Mouse (Mus musculus) A20 (cell line): ENCODE data around the gene Krtap4-8.
"Not testable (repeated sequence)": the region's sequence is repeated elsewhere in the genome, so short reads cannot be mapped to it uniquely, and the experiment has no call there.

Source experiments
- DNase-seq: peaks from one replicate; pipeline ENCODE4 v3.0.0-alpha.2; 2011; ENCODE audit warnings: low read depth, low spot score

The Krtap4-8 gene

GRCm38 (mm10) chr11:99780604-99781003, at the start of gene Krtap4-8:
Gene Krtap4-8, minus strand, starts transcription at chr11:99780704.
- DNase-seq = no peak

GRCm38 (mm10) chr11:99815566-99815965, 35.1 kb upstream of the Krtap4-8 start, which contains the start of gene Gm11564:
Gene Gm11564, minus strand, starts transcription at chr11:99815666.
- DNase-seq = not testable (repeated sequence)

GRCm38 (mm10) chr11:99809792-99810191, 29.3 kb upstream of the Krtap4-8 start, which contains the start of gene Krtap4-13:
Gene Krtap4-13, minus strand, starts transcription at chr11:99809892.
- DNase-seq = not testable (repeated sequence)

GRCm38 (mm10) chr11:99804346-99804745, 23.8 kb upstream of the Krtap4-8 start, which contains the start of gene Gm11554:
Gene Gm11554, minus strand, starts transcription at chr11:99804446.
- not testable (repeated sequence) for DNase-seq

- not testable (repeated sequence) for DNase-seq
Observed at GRCm38 (mm10) chr11:99798832-99799231, 18.3 kb upstream of the Krtap4-8 start, which contains the start of gene Gm11569. Gene Gm11569, minus strand, starts transcription at chr11:99798932.

- DNase-seq = no peak
Observed at GRCm38 (mm10) chr11:99793367-99793766, 12.9 kb upstream of the Krtap4-8 start, which contains the start of gene Gm11596. Gene Gm11596, minus strand, starts transcription at chr11:99793467.

GRCm38 (mm10) chr11:99784900-99785299, 4.4 kb upstream of the Krtap4-8 start, which contains the start of gene Krtap4-9:
Gene Krtap4-9, plus strand, starts transcription at chr11:99785200.
- DNase-seq = not testable (repeated sequence)

GRCm38 (mm10) chr11:99778401-99778800, 2.1 kb downstream of the Krtap4-8 start:
- no peak for DNase-seq

GRCm38 (mm10) chr11:99772813-99773212, 7.7 kb downstream of the Krtap4-8 start, which contains the start of gene Gm11595:
Gene Gm11595, minus strand, starts transcription at chr11:99772913.
- DNase-seq = not testable (repeated sequence)

- no peak for DNase-seq
Observed at GRCm38 (mm10) chr11:99768410-99768809, 12.1 kb downstream of the Krtap4-8 start.

GRCm38 (mm10) chr11:99758877-99759276, 21.6 kb downstream of the Krtap4-8 start:
- no peak for DNase-seq

GRCm38 (mm10) chr11:99743985-99744384, 36.5 kb downstream of the Krtap4-8 start:
- DNase-seq = no peak

GRCm38 (mm10) chr11:99734190-99734589, 46.3 kb downstream of the Krtap4-8 start, which contains the start of gene Gm14180:
Gene Gm14180, minus strand, starts transcription at chr11:99734290.
- no peak for DNase-seq
